Mouse (Mus musculus) urinary bladder, postnatal 14 days (tissue): ENCODE results near the gene Gm14305.
"Not testable (repeated sequence)": the region's sequence is repeated elsewhere in the genome, so short reads cannot be mapped to it uniquely, and the experiment has no call there.

Experiments
- DNase-seq: peaks from one replicate; pipeline ENCODE4 v3.0.0; 2021; ENCODE audit warnings: low spot score

The Gm14305 gene

GRCm38 (mm10) chr2:176708051-176708450 lies at the start of gene Gm14305:
Gm14305 (plus strand) TSS chr2:176708328.
- DNase-seq, result peak; percentile 1

GRCm38 (mm10) chr2:176670222-176670621 lies 37.9 kb upstream of the Gm14305 start, which contains the start of gene Zfp973:
Zfp973 (plus strand) TSS chr2:176670522.
- not testable (repeated sequence) for DNase-seq
